Mouse (Mus musculus) retina, postnatal 1 day (tissue): ENCODE data around the gene Kctd7.

ENCODE experiments used
- DNase-seq: peaks from one replicate; pipeline ENCODE4 v3.0.0-alpha.2; 2012

Gene Kctd7

GRCm38 (mm10) chr5:130144334-130145312 is at the start of gene Kctd7:
TSS of gene Kctd7 (plus strand) at chr5:130144861.
- DNase-seq, result peak; percentile 99

- peak; percentile 72 for DNase-seq
Measured at GRCm38 (mm10) chr5:130096754-130097153, 47.9 kb upstream of the Kctd7 start.

GRCm38 (mm10) chr5:130097837-130098236 is 46.8 kb upstream of the Kctd7 start:
- no peak for DNase-seq

- DNase-seq, result no peak
Measured at GRCm38 (mm10) chr5:130101724-130102123, 42.9 kb upstream of the Kctd7 start.

- DNase-seq, result no peak
Measured at GRCm38 (mm10) chr5:130109348-130109747, 35.3 kb upstream of the Kctd7 start.

- no peak for DNase-seq
Measured at GRCm38 (mm10) chr5:130110632-130111464, 33.8 kb upstream of the Kctd7 start.

- DNase-seq, result no peak
Measured at GRCm38 (mm10) chr5:130112653-130113052, 32.0 kb upstream of the Kctd7 start.

- DNase-seq, result no peak
Measured at GRCm38 (mm10) chr5:130116116-130116515, 28.5 kb upstream of the Kctd7 start.

- no peak for DNase-seq
Measured at GRCm38 (mm10) chr5:130116857-130117256, 27.8 kb upstream of the Kctd7 start.

GRCm38 (mm10) chr5:130117932-130118331 is 26.7 kb upstream of the Kctd7 start:
- no peak for DNase-seq

GRCm38 (mm10) chr5:130119236-130119635 is 25.4 kb upstream of the Kctd7 start:
- DNase-seq, result no peak

- DNase-seq, result peak; percentile 36
Measured at GRCm38 (mm10) chr5:130120070-130120736, 24.5 kb upstream of the Kctd7 start.

- DNase-seq, result peak; percentile 43
Measured at GRCm38 (mm10) chr5:130120904-130121303, 23.8 kb upstream of the Kctd7 start.

- DNase-seq, result no peak
Measured at GRCm38 (mm10) chr5:130122355-130122754, 22.3 kb upstream of the Kctd7 start.

- DNase-seq, result peak; percentile 6
Measured at GRCm38 (mm10) chr5:130124271-130124670, 20.4 kb upstream of the Kctd7 start.

- DNase-seq, result no peak
Measured at GRCm38 (mm10) chr5:130128686-130129523, 15.8 kb upstream of the Kctd7 start.

GRCm38 (mm10) chr5:130129524-130129793 is 15.2 kb upstream of the Kctd7 start:
- DNase-seq, result no peak

- DNase-seq, result no peak
Measured at GRCm38 (mm10) chr5:130136597-130136996, 8.1 kb upstream of the Kctd7 start.

- peak; percentile 82 for DNase-seq
Measured at GRCm38 (mm10) chr5:130139393-130139792, 5.3 kb upstream of the Kctd7 start.

GRCm38 (mm10) chr5:130141138-130141537 is 3.5 kb upstream of the Kctd7 start:
- no peak for DNase-seq

- DNase-seq, result no peak
Measured at GRCm38 (mm10) chr5:130142041-130142440, 2.6 kb upstream of the Kctd7 start.

GRCm38 (mm10) chr5:130143101-130143500 is 1.6 kb upstream of the Kctd7 start:
- no peak for DNase-seq
